Mouse (Mus musculus): Measurements from ENCODE around the gene Unc45a. TPM values are rescaled to one million over a fixed set of nuclear protein-coding genes. Genes with fewer than 3 reads are reported as not detected.

The Unc45a gene
- polyA plus RNA-seq, 1 experiment = 37.4 TPM

DNA sequence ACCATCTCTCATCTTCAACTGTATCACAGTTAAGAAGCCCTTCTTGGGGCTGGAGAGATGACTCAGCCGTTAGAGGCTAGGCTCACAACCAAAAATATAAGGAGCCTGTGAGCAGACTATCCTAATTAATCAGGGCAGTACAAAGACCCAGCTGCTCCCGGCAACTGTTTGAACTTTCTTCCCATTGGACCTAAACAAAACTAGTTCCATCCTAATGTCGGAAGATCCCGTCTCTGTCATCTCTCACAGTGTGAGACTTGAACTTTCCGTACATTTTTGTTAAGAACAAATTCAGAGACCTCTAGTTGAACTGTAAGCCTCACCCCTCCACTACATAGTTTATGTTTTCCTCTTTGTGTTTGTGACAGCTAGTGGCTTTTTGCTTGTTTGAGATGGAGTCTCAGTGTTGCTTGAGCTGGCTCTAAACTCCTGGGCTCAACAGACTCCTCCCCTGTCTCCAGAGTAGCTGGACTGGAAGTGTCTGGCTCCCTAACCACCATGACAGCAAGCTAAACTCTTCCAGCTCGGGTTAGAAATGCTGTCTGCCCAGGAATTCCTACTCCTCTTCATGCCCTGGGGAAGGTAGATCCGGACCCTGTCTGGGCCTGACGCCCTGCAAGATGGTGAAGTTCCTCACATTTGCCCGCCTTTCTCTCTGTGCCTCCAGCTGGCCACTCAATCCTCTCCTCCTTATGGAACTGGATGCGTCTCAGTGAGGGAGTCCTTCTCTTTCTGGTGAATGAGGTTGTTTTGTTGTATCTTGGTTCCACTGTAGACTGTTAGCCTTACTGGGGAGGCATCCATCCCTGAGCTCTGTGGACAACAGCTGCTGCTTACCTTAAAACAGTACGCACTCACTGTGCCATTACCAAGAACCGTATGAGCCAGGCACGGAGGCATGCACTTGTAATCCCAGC is 7.1 kb upstream of the Unc45a start:
- no peak for TF ChIP-seq FLI1 (IDR thresholded peaks at IDR 0.05; ENCODE audit: low read length)
- TF ChIP-seq GATA1 (IDR thresholded peaks at IDR 0.05; ENCODE audit: borderline replicate concordance, low read length) = no peak
- Histone ChIP-seq H3K4me1 (peaks cover 86% of the 10 kb centered on the region), H3K4me3 (replicated peaks) (peak overlapping the region; percentile 75)

DNA sequence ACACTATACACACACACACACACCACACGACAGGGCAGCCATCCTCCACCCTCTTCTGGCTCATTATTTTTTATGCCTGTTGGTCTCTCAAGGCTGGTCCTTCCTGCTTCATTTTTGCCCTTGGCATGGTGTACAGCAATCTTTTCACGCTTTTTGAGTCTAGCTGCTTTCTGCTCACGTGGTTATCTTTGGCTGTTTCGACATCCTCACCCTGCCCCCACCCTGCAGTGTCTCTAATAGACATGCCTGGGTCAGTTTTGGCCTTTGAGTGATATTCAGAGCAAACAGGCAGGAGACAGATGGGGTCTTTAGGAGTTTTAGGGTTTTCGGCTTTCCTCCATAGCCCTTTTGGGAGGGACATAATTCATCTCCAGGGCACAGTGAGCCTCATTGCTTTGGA is 6.0 kb upstream of the Unc45a start:
- peaks cover 85% of the 10 kb centered on the region for H3K4me1 ChIP-seq
- TF ChIP-seq FLI1 (IDR thresholded peaks at IDR 0.05; ENCODE audit: low read length) (no peak), GATA1 (IDR thresholded peaks at IDR 0.05; ENCODE audit: borderline replicate concordance, low read length) (no peak)
- no peak overlapping the region for H3K4me3 ChIP-seq (replicated peaks)
- H3K9me3 ChIP-seq = no peaks in the 10 kb centered on the region
- no peaks in the 10 kb centered on the region for H3K27me3 ChIP-seq (replicated peaks)
- peaks cover 58% of the 10 kb centered on the region for H3K36me3 ChIP-seq (replicated peaks; ENCODE audit: low read length)

More for the DNA sequence above, 7.1 kb upstream of the Unc45a start:
- H3K9me3 ChIP-seq = no peaks in the 10 kb centered on the region
- H3K27me3 ChIP-seq (replicated peaks) = no peaks in the 10 kb centered on the region
- H3K36me3 ChIP-seq (replicated peaks; ENCODE audit: low read length) = peaks cover 68% of the 10 kb centered on the region

DNA sequence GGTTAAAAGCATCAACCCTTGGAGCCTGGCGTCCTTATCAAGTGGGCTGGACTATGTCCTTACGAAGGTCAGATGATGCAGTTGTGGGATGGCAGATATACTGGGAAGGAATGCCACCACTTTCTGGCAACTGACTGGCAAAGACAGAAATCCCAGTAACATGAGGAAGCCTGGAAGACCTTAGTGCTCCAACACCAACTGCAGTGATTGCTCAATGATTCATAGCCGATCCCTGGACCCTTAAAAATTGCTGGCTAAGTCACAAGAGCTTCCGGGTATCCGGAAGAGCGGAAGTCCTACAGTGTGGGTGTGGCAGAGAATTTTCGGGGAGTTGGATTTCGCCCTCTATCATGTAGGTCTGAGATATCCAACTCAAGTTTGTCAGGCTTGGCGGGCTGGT is 5.4 kb upstream of the Unc45a start:
- TF ChIP-seq GATA1 (IDR thresholded peaks at IDR 0.05; ENCODE audit: borderline replicate concordance, low read length) = no peak
- no peak for TF ChIP-seq FLI1 (IDR thresholded peaks at IDR 0.05; ENCODE audit: low read length)
- Histone ChIP-seq H3K27me3 (replicated peaks) (no peaks in the 10 kb centered on the region), H3K4me1 (peaks cover 85% of the 10 kb centered on the region), H3K36me3 (replicated peaks; ENCODE audit: low read length) (peaks cover 52% of the 10 kb centered on the region), H3K9me3 (no peaks in the 10 kb centered on the region), H3K4me3 (replicated peaks) (no peak overlapping the region)

DNA sequence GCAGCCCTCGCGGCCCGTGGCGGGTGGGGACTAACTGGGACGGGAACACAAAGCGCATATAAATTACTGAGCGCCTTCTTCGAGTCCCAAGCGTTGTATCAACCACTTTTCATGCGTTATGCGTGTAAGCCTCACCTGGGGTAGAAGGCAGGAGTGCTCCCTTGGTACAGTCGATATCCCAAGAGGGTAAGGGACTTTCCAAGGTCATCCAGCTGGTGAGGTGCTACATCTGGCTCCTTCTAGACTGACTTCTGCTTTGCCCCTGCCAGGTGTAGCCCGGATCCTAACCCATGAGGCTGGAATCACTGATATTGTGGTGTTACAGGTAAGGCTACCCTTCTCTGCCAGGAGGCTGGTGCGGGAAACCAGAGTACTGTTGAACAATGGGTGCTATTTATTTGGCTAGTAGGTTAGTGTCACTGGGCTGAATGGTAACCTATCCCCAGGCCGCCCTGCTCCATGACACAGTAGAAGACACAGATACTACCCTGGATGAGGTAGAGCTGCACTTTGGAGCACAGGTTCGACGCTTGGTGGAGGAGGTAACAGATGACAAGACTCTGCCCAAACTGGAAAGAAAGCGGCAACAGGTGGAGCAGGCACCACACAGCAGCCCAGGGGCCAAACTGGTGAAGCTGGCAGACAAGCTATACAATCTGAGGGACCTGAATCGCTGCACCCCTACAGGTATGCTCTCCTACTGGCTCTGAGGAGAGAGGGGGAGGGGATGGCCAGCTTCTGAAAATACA is 2.6 kb upstream of the Unc45a start:
- no peaks in the 10 kb centered on the region for H3K9me3 ChIP-seq
- H3K36me3 ChIP-seq (replicated peaks; ENCODE audit: low read length) = peaks cover 30% of the 10 kb centered on the region
- TF ChIP-seq GATA1 (IDR thresholded peaks at IDR 0.05; ENCODE audit: borderline replicate concordance, low read length) (no peak), FLI1 (IDR thresholded peaks at IDR 0.05; ENCODE audit: low read length) (no peak)
- no peaks in the 10 kb centered on the region for H3K27me3 ChIP-seq (replicated peaks)
- H3K4me3 ChIP-seq (replicated peaks) = peak overlapping the region; percentile 94
- H3K4me1 ChIP-seq = peaks cover 79% of the 10 kb centered on the region

DNA sequence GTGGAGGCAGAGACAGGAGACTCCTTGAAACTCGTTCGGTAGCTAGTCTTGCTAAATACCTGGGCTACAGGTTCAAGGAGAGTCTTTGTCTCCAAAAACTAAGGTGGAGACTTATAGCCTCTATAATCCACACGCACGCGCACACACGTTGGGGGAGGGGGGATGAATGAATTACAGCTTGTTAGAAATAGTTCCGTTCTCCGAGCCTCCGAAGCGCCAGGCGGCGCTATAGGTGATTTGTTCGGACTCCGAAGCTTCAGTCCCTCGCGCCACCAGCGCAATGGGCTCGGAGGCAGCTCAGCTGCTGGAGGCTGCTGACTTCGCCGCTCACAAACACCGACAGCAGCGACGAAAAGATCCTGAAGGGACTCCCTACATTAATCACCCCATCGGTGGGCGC is 2.1 kb upstream of the Unc45a start, which contains the start of gene Hddc3:
Hddc3 (plus strand) TSS at position 247 of the 400 bp plus-strand sequence.
- Histone ChIP-seq H3K9me3 (no peaks in the 10 kb centered on the region), H3K4me3 (replicated peaks) (peak within 1 kb of the TSS; percentile 94), H3K4me1 (peaks cover 79% of the 10 kb centered on the region), H3K36me3 (replicated peaks; ENCODE audit: low read length) (peaks cover 30% of the 10 kb centered on the region), H3K27me3 (replicated peaks) (no peaks in the 10 kb centered on the region)
- no peak for TF ChIP-seq GATA1 (IDR thresholded peaks at IDR 0.05; ENCODE audit: borderline replicate concordance, low read length)
- TF ChIP-seq FLI1 (IDR thresholded peaks at IDR 0.05; ENCODE audit: low read length) = no peak

DNA sequence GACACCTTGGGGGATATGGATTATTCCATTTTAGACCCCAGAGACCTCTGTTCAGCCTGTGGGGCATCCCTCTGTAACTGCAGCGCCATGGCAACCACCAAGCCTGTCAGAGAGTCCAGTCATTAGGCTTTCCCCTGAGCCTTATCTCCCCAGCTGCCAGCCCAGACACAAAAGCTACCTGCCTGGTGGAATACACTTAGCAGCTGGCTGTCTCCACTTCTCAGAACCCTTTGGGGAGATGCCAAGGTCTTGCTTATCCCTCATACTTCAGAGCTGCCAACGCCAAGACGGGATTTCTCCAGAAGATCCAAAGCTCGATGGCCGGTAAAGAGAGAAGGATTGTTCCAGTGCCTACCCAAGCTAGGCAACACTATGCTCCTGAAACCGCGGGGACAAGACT is 988 bp upstream of the Unc45a start:
- H3K36me3 ChIP-seq (replicated peaks; ENCODE audit: low read length) = peaks cover 35% of the 10 kb centered on the region
- H3K9me3 ChIP-seq = no peaks in the 10 kb centered on the region
- H3K4me3 ChIP-seq (replicated peaks) = no peak overlapping the region
- no peaks in the 10 kb centered on the region for H3K27me3 ChIP-seq (replicated peaks)
- TF ChIP-seq GATA1 (IDR thresholded peaks at IDR 0.05; ENCODE audit: borderline replicate concordance, low read length) (no peak), FLI1 (IDR thresholded peaks at IDR 0.05; ENCODE audit: low read length) (no peak)
- H3K4me1 ChIP-seq = peaks cover 75% of the 10 kb centered on the region

DNA sequence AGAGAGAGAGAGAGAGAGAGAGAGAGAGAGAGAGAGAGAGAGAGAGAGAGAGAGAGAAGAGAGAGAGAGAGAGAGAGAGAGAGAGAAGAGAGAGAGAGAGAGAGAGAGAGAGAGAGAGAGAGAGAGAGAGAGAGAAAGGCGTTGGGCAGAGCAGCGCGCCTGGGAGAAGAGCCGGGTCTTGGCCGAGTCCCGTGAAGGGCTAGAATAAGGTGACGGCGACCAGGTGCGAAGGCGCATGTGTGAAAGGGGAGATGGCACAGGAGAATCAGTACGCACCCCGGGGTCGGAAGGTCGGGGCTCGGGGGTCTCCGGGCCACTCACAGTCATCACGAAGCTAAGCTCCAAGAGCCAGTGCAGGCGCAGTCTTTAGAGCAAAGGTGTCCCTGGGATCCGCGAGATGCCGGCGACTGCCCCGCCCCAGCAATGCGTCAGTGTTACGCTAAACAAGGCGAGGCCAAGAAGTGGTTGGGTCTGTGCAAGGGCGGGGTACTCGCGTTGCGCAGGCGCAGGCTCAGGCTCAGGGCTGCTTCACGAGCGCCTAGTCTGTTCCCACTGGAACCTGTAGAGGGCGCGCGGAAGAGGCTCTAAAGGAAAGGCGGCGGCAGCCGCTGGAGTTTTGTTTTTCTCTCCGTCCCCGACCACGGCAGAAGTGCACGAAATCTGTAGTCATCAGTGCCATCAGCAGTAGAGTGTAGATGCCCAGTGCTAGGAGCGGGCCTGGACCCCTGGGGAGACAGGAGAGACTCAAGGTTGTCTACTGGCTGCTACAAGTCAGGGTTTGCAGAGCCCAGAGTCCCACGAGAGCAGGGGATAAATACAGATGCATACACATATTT is 794 bp downstream of the Unc45a start:
- no peaks in the 10 kb centered on the region for H3K9me3 ChIP-seq
- H3K4me1 ChIP-seq = peaks cover 77% of the 10 kb centered on the region
- no peaks in the 10 kb centered on the region for H3K27me3 ChIP-seq (replicated peaks)
- H3K4me3 ChIP-seq (replicated peaks) = peak overlapping the region; percentile 94
- no peak for TF ChIP-seq FLI1 (IDR thresholded peaks at IDR 0.05; ENCODE audit: low read length)
- peaks cover 38% of the 10 kb centered on the region for H3K36me3 ChIP-seq (replicated peaks; ENCODE audit: low read length)

DNA sequence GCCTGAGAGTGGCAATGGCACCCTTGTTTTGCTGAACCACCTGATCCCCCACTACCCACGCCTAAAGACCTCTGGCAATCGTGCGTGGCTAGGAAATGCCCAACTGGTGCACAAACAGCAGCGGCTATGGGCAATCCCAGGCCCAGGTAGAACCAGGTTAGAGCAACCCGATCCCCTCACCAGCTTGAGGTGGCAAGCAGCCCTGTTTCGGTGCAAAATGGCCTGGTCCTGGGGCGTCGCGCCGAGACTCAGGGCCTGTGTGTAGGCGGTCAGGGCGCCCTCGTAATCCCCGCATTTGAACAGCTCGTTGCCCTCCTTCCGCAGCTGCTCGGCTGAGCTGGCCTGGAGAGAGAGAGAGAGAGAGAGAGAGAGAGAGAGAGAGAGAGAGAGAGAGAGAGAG is 1.4 kb downstream of the Unc45a start:
- H3K4me3 ChIP-seq (replicated peaks) = peak overlapping the region; percentile 93
- H3K9me3 ChIP-seq = no peaks in the 10 kb centered on the region
- H3K36me3 ChIP-seq (replicated peaks; ENCODE audit: low read length) = peaks cover 45% of the 10 kb centered on the region
- TF ChIP-seq GATA1 (IDR thresholded peaks at IDR 0.05; ENCODE audit: borderline replicate concordance, low read length) (no peak), FLI1 (IDR thresholded peaks at IDR 0.05; ENCODE audit: low read length) (no peak)
- peaks cover 81% of the 10 kb centered on the region for H3K4me1 ChIP-seq
- no peaks in the 10 kb centered on the region for H3K27me3 ChIP-seq (replicated peaks)

DNA sequence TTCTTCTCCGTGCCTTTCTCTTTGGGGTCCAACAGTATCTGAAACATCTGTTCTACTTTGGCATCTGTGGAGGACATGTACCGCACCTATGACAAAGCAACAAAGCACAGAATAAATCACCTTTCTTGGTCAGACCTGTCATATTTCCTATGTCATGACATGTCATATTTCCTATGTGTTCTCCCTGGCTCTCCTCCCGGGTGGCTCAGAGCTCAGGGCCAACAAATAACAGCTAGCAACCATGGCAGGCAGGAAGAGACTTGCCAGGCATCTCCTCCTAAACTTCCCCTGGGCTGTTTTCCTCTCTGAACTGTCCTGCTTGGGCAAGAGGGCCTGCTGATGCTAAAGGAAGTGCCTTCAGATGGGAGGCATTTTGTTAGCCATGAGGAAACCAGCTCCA is 3.9 kb downstream of the Unc45a start:
- no peak for TF ChIP-seq GATA1 (IDR thresholded peaks at IDR 0.05; ENCODE audit: borderline replicate concordance, low read length)
- TF ChIP-seq FLI1 (IDR thresholded peaks at IDR 0.05; ENCODE audit: low read length) = no peak
- Histone ChIP-seq H3K9me3 (peaks cover 10% of the 10 kb centered on the region), H3K27me3 (replicated peaks) (no peaks in the 10 kb centered on the region), H3K36me3 (replicated peaks; ENCODE audit: low read length) (peaks cover 69% of the 10 kb centered on the region), H3K4me3 (replicated peaks) (no peak overlapping the region), H3K4me1 (peaks cover 62% of the 10 kb centered on the region)
